Mouse (Mus musculus) ovary, postnatal 14 days (tissue): ENCODE measurements around the gene Gm9999.

ENCODE experiments used
- DNase-seq: peaks from one replicate; pipeline ENCODE4 v3.0.0; 2022; ENCODE audit warnings: low spot score

Gene Gm9999

DNA sequence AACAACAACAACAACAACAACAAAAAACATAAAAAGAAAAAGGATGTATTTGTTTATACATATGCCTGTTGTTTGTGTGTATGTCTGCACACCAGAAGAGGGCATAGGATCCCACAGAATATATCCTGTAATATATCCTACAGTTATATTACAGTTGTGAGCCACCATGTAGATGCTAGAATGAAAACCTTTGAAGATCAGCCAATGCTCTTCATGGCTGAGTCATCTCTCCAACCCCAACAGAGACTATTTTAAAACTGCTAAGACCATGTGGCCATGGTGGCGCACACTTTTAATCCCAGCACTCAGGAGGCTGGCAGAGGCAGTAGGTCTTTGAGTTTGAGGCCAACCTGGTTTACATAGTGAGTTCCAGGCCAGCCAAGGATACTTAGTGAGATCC, 44.1 kb downstream of the Gm9999 start:
- DNase-seq: no peak

DNA sequence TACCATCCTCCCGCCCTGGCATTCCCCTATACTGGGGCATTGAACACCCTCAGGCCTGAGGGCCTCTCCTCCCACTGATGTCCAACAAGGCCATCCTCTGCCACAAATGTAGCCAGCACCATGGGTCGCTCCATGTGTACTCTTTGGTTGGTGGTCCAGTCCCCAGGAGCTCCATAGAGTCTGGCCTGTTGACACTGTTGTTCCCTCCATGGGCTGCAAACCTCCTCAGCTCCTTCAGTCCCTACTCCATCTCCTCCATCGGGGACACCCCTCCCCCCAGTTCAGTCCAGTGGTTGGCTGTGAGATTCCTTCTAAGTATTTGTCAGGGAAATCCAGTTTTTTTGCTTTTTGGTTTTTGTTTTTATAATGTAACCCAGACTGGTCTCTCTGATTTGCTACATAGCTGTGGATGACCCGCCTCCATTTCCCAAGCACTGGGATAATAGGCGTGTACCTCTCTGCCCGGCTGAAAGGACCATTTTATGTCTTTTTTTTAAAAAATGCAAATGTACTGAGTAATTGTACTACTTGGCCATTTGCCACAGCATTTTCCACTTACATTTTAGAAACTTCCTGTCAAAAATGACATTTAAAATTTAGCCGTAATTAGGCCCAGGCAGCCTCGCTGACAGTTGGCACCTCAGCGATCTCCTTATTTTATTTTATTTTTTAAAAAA, 47.3 kb downstream of the Gm9999 start:
- no peak for DNase-seq

DNA sequence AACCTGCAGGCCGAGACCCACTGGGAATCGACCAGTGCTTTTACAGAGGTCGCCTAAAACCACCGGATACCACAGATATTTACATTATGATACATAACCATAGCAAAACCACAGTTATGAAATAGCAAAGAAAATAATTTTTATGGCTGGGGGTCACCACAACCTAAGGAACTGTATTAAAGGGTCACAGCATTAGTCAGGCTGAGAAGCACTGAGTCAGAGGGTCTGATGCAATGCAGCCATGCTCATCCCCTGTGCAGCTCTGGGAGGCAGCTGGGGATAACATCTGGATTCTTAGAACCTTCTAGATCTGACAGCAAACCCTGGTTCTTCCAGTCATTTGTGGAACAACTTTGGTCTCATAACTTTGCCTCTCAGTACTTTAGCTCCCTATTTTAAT, 48.0 kb downstream of the Gm9999 start:
- no peak for DNase-seq

DNA sequence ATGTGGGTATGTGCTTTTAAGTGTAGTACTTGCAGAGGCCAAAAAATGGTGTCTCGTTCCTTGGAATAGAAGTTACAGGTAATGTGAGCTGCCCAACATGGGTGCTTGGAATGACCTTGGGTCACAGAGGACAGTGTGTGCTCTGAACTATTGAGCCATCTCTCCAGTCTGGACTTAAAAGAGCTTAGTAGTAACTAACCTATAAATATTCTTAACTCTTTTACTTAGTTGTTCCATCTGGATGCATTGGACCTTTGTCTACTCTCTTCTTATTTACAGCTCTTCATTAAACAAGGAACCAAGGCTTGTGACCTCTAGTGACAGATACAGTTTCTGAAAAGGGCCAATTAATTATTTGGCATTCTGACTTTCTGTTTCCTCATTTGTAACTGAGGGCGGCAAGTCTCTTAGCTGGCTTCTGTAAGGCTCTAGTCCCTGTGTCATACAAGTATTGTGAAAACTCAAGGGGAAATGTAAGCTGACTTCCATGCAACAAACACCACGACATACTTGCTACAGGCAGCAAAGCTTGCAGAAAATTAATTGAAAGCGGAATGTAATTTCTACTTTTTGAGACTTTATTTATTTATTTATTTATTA, 51.5 kb downstream of the Gm9999 start:
- no peak for DNase-seq

DNA sequence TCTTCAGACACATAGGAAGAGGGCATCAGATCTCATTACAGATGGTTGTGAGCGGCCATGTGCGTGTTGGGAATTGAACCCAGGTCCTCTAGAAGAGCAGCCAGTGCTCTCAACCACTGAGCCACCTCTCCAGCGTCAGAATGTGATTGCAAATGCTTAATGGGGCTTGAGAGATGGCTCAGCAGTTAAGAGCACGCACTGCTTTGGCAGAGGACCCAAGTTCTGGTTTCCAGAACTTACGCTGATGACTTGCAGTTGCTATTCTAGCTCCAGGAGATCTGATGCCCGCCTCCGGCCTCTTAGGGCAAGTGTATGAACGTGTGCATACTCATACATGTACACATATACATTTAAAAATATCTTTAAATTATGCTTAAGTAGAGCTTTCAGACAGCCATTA, 52.0 kb downstream of the Gm9999 start:
- DNase-seq: no peak
